Mouse (Mus musculus) erythroid progenitor cell, adult 5-6 weeks (primary cell): Measurements from ENCODE around the gene Paf1. TPM values are rescaled to one million over a fixed set of nuclear protein-coding genes. Genes with fewer than 3 reads are reported as not detected.
"Not testable (repeated sequence)": the region's sequence is repeated elsewhere in the genome, so short reads cannot be mapped to it uniquely, and the experiment has no call there.

Experiments used
- ATAC-seq: replicated peaks from 2 replicates; pipeline ENCODE4 v1.8.0; 2016; ENCODE audit warnings: moderate number of reproducible peaks, mild to moderate bottlenecking, moderate TSS enrichment, inconsistent platforms; ENCODE audit not compliant: poor library complexity, low FRiP score, severe bottlenecking
- total RNA-seq, 2 experiments: library from RNA; stranded (forward) in 1 of 2; stranded (reverse) in 1 of 2; fragments of 150-400 nt in 1 of 2; fragments of 186-747, 209-891 nt in 1 of 2; gene quantifications; 2 replicates each; pipeline versions ENCODE4 v1.2.3 to v1.2.4; 2015 to 2017; ENCODE audit warnings: low replicate concordance in 2 of 2

The Paf1 gene
- total RNA-seq, 2 experiments from 2014 or later: 21.4 to 32.5 TPM

GRCm38 (mm10) chr7:28381938-28382337 lies 10.8 kb upstream of the Paf1 start:
- no peak for ATAC-seq

GRCm38 (mm10) chr7:28382347-28382951 lies 10.3 kb upstream of the Paf1 start:
- no peak for ATAC-seq

DNA sequence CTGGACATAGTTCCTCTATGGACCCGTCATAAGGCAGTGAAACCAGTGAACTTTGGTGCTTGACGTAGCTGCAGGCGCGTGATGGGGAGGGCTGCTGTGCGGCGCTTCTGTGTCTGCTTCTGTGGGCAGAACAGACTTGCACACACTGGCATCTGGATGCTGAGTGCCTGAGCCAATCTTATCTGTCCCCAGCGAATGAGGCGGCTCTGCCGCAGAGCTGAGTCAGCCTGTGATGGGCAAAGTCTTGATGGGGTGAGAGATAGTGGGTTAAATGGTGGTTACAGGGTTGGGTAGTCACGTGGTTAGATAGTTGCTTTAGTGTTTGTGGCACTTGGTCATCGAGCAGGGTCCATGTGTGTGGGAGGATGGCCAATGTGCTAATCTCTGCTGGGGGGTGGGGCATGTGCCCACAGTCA lies 9.8 kb upstream of the Paf1 start:
- ATAC-seq: peak; percentile 26; the same call in 1 of the 2 replicates

- no peak for ATAC-seq
Measured at GRCm38 (mm10) chr7:28383606-28384005, 9.1 kb upstream of the Paf1 start.

GRCm38 (mm10) chr7:28384162-28384561 lies 8.6 kb upstream of the Paf1 start:
- no peak for ATAC-seq

- ATAC-seq: no peak
Measured at GRCm38 (mm10) chr7:28385196-28385595, 7.6 kb upstream of the Paf1 start.

DNA sequence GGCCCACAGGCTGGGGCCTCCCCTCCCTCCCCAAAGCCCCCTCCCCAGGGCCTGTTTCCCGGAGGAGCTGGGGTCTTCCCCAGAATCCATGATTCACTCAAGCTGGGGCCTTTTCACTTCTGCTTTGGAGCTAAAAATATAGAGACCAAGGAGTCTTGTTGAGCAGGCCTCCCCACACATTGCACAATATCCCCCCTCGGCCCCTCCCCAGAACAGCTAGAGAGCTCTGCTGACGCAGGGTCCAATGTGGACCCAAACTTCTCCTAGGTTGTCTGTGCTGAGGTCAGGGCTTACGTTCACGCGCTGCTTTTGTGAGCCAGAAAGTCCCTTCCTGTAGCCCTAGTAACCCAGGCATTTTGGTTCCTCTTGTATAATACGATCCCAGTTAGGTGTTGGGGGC lies 6.7 kb upstream of the Paf1 start:
- ATAC-seq: no peak

DNA sequence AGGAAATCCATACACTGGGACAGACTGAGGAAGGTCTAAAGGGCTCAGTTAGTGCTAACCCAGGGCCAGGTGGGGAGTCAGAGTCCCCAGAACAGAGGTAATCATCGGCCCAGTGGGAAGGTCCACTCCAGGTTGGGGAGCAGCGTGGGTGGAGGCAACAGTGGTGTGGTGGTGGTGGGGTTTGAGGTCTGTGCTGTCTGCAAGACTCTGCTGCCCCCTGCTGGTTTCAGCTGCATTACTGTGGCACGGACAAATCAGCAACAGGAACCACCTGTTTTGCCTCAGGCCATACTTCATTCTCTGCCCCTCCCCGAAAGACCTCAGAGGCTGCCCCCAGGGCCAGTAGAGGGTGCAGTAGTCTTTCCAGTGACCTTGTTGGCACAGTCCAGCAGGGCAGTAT lies 6.3 kb upstream of the Paf1 start:
- peak; percentile 73 for ATAC-seq

GRCm38 (mm10) chr7:28386877-28387276 lies 5.9 kb upstream of the Paf1 start:
- ATAC-seq: 0 out of 2 replicates have a peak, but pooled peaks have one; percentile 4

DNA sequence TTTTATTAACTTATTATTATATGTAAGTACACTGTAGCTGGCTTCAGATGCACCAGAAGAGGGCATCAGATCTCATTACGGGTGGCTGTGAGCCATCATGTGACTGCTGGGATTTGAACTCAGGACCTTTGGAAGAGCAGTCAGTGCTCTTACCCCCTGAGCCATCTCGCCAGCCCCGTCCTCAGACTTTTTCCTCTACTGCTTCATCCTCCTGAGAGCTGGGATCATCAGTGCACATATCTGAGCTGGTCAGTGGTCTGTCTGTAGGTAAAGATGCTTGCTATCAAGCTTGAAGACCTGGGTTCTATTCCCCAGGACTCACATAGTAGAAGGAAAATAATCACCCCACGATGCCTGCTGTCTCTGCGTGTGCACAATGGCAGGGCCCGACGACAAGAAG lies 5.4 kb upstream of the Paf1 start:
- ATAC-seq: not testable (repeated sequence)

- ATAC-seq: no peak
Measured at GRCm38 (mm10) chr7:28390331-28390730, 2.4 kb upstream of the Paf1 start.

- no peak for ATAC-seq
Measured at GRCm38 (mm10) chr7:28393272-28393951, 661 bp downstream of the Paf1 start.

GRCm38 (mm10) chr7:28395425-28395824 lies 2.7 kb downstream of the Paf1 start:
- no peak for ATAC-seq

DNA sequence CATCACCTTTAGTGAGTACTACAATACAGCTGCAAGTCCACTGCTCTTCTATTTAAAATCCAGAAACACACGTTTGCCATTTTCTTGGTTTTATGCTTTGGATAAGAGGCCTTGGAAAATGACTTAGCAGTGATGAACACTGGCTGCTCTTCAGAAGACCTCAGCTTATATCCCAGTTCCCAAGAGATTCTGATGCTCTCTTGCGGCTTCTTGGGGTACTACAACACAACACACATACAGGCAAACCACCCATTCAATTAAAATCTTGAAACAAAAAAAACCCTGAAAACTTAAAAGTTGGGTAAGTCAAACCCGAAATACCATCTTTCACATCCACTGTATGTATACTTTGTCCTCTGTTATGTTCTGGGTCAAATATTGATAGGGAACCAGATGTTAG lies 5.2 kb downstream of the Paf1 start:
- ATAC-seq: no peak

DNA sequence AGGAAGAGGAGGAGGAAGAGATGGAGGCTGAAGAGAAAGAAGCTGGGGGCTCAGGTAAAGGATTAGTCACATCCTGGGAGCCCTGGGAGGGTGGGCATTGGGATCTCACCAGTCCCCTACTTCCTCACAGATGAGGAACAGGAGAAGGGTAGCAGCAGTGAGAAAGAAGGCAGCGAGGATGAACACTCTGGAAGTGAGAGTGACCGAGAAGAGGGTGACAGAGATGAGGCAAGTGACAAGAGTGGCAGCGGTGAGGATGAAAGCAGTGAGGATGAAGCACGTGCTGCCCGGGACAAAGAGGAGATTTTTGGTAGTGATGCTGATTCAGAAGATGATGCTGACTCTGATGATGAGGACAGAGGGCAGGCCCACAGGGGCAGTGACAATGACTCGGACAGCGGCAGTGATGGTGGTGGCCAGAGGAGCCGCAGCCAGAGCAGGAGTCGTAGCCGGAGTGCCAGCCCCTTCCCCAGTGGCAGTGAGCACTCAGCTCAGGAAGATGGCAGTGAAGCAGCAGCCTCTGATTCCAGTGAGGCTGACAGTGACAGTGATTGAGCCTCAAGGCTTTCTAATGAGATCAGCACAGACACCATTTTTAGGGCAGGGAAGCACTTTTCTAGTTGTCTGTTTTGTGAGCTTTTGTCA lies 6.1 kb downstream of the Paf1 start:
- ATAC-seq: no peak

DNA sequence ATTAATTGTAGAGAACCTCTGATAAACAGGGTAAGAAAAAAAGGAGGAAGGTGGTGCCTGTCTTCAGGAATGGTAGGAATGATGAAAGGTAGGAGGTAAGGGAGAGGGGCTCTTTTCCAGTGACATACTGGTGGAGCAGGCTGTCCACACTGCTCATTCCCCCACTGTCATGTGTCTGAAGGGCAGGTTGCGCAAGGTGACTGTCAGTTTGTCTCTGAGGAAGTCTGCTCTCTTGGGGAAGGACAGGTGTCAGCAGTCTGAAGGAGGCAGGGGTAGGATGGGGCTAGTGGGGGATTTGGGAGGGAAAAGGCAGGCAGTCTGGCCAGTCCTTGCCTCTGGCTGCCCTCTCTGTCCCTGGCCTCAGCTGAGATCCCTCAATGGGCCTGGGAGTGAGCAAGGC lies 8.3 kb downstream of the Paf1 start:
- no peak for ATAC-seq

DNA sequence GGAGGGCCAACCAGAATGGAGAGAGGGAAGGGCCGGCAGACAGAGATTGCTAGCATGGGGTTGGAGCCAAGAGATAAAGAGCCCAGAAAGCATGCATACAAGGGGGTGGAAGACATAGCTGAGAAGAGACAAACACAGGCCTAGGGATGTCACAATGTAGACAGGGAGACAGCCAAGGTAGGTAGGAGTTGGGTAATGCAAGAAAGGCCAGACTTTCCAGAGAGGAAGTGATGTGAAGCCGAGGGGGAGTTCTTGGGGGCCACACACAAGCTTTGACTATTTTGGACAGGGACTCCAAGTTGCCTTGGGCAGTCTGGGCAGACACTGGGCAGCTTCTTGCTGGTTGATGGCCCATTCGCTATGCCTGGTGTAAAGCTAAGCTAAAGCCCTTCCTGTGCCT lies 9.2 kb downstream of the Paf1 start:
- no peak for ATAC-seq

DNA sequence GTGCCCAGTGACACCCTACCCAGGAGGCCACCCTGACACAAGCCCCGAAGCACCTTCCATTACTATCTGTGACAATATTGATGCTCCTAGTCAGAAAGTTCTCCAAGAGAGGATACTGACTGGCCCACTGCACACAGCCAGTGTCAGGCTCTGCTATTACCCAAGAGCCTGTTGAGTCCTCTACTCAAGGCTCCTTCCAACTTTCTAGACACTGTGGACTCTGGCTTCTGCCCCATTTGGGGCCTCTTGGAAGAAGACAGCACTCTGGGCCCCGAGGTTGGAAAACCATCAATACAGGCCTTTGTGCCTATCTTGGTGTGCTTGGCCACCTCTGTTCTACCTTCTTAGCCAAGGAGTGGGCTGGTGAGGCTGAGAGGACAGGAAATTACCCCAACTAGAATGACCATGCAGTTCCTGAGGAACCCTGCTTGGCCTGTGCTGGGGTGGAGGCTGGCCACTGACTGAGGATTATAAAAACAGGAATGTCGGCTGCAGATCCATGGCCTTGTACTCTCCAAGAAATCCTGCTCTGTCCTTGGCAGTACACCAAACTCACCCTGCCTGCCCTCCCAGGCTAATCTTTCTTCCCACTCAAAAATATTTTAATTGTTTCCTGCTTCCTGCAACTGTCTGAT lies 18.2 kb downstream of the Paf1 start:
- no peak for ATAC-seq

DNA sequence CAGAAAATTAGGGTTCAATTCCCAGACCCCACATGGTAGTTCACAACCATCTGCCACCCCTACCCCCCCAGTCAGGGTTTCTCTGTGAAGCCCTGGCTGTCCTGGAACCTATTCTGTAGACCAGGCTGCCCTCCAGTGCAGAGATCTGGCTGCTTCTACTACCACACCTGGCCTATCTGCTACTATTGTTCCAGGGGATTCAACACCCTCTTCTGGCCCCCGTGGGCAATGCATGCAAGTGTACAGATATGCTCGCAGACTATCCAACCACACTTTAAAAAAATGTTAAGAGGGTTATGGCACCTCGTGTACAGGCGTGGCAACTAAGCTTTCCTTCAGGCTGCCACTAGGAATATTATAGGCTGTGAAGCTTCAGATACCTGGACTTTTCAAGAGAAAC lies 20.1 kb downstream of the Paf1 start:
- no peak for ATAC-seq

- no peak for ATAC-seq
Measured at GRCm38 (mm10) chr7:28417368-28417767, 24.6 kb downstream of the Paf1 start.
